ENCODE assay signal across 8 mouse cellular contexts in genomic region chrX:85646204-85646777, GRCm38 (mm10).
DNase-seq lines count a peak whose midpoint lies in the region; ATAC-seq lines count a peak whose summit lies in the region.

No protein-coding gene starts in this region.

- H3K4me3 ChIP-seq in neural tube, embryonic 15.5 days (replicated peaks), result no peak overlapping the region

- H3K9me3 ChIP-seq in neural tube, embryonic 15.5 days (replicated peaks), result no peaks in the 10 kb centered on the region

- no peaks in the 10 kb centered on the region for H3K36me3 ChIP-seq in neural tube, embryonic 15.5 days

- peak; percentile 84 for ATAC-seq in frontal cortex, adult (ENCODE audit: low TSS enrichment)
- peak; percentile 74; the same call in 1 of the 2 replicates for ATAC-seq in neural tube, embryonic 15.5 days (ENCODE audit: low FRiP score)

- no peak overlapping the region for H3K27ac ChIP-seq in neural tube, embryonic 15.5 days (replicated peaks)

- H3K4me1 ChIP-seq in neural tube, embryonic 15.5 days, result no peaks in the 10 kb centered on the region

- no peak overlapping the region for H3K4me2 ChIP-seq in neural tube, embryonic 15.5 days

- no peaks in the 10 kb centered on the region for H3K27me3 ChIP-seq in neural tube, embryonic 15.5 days (replicated peaks)

- no peak overlapping the region for H3K9ac ChIP-seq in neural tube, embryonic 15.5 days (replicated peaks)

- no peak for DNase-seq in frontal cortex, postnatal 25 days (ENCODE audit: low spot score in 2 of 2)
- DNase-seq in right cerebral cortex, adult 18-20 months, result peak; percentile 3
- no peak for DNase-seq in right cerebral cortex, postnatal 36 days (ENCODE audit: low spot score in 2 of 2)
- peak; percentile 7 to 13 for DNase-seq in cerebellum, postnatal 25 days
- DNase-seq in kidney, postnatal 36 days, result peak; percentile 5 to 39
- DNase-seq in urinary bladder, postnatal 36 days (ENCODE audit: low spot score in 2 of 2), result no peak

- WGBS in neural tube, embryonic 15.5 days, result 38% methylated on average over 8 of the region's 8 CpGs

Comparison
In these comparisons a context has a peak if more than half of its experiments do, and no peak if none do; other contexts are left out.
1. DNase-seq: peak in right cerebral cortex, adult 18-20 months (single experiment), cerebellum, postnatal 25 days (2 of 2) and kidney, postnatal 36 days (2 of 2); none in frontal cortex, postnatal 25 days (0 of 2), right cerebral cortex, postnatal 36 days (0 of 2) and urinary bladder, postnatal 36 days (0 of 2).